In genomic region chr17:71474128-71474527, GRCm38 (mm10) we compare ENCODE assay signal across 8 mouse cellular contexts. TPM values are rescaled to one million over a fixed set of nuclear protein-coding genes. Genes with fewer than 3 reads are reported as not detected.
DNase-seq lines count a peak whose midpoint lies in the region; ATAC-seq lines count a peak whose summit lies in the region.

No protein-coding gene starts in this region.

- no peak for ATAC-seq in lung, embryonic 15.5 days (ENCODE audit: borderline replicate concordance, extremely low read depth, low FRiP score, low TSS enrichment)
- no peak for ATAC-seq in hindbrain, embryonic 12.5 days (ENCODE audit: low FRiP score)
- no peak for ATAC-seq in midbrain, embryonic 16.5 days

- peak overlapping the region; percentile 71 for H3K4me2 ChIP-seq in lung, embryonic 15.5 days
- peak overlapping the region; percentile 90 for H3K4me2 ChIP-seq in hindbrain, embryonic 12.5 days (replicated peaks)
- H3K4me2 ChIP-seq in midbrain, embryonic 16.5 days (ENCODE audit: low read length): peak overlapping the region; percentile 97

- peak overlapping the region; percentile 77 for H3K4me3 ChIP-seq in lung, embryonic 15.5 days
- H3K4me3 ChIP-seq in hindbrain, embryonic 12.5 days: peak overlapping the region; percentile 62
- H3K4me3 ChIP-seq in midbrain, embryonic 16.5 days (ENCODE audit: low read depth, low read length): peak overlapping the region; percentile 78

- no peaks in the 10 kb centered on the region for H3K27me3 ChIP-seq in lung, embryonic 15.5 days
- H3K27me3 ChIP-seq in hindbrain, embryonic 12.5 days: no peaks in the 10 kb centered on the region
- no peaks in the 10 kb centered on the region for H3K27me3 ChIP-seq in midbrain, embryonic 16.5 days (ENCODE audit: control insufficient read depth, insufficient read depth, low read depth, low read length)

- peak overlapping the region; percentile 98; the same call in 1 of the 2 replicates for H3K27ac ChIP-seq in lung, embryonic 15.5 days
- H3K27ac ChIP-seq in hindbrain, embryonic 12.5 days: no peak overlapping the region
- H3K27ac ChIP-seq in midbrain, embryonic 16.5 days (ENCODE audit: low read length): no peak overlapping the region

- H3K9me3 ChIP-seq in lung, embryonic 15.5 days: no peaks in the 10 kb centered on the region
- H3K9me3 ChIP-seq in hindbrain, embryonic 12.5 days (replicated peaks): no peaks in the 10 kb centered on the region
- H3K9me3 ChIP-seq in midbrain, embryonic 16.5 days (replicated peaks; ENCODE audit: control insufficient read depth, low read length, poor library complexity, severe bottlenecking): no peaks in the 10 kb centered on the region

- H3K9ac ChIP-seq in lung, embryonic 15.5 days: peak overlapping the region; percentile 86
- peak overlapping the region; percentile 91 for H3K9ac ChIP-seq in hindbrain, embryonic 12.5 days
- peak overlapping the region; percentile 87 for H3K9ac ChIP-seq in midbrain, embryonic 16.5 days (ENCODE audit: low read depth, low read length)

- H3K36me3 ChIP-seq in lung, embryonic 15.5 days: no peaks in the 10 kb centered on the region
- no peaks in the 10 kb centered on the region for H3K36me3 ChIP-seq in hindbrain, embryonic 12.5 days
- H3K36me3 ChIP-seq in midbrain, embryonic 16.5 days (ENCODE audit: control insufficient read depth, insufficient read depth, low read length): no peaks in the 10 kb centered on the region

- 10% methylated on average over 8 of the region's 8 CpGs for WGBS in lung, embryonic 15.5 days
- WGBS in hindbrain, embryonic 12.5 days: 11% methylated on average over 8 of the region's 8 CpGs
- 14% methylated on average over 8 of the region's 8 CpGs for WGBS in midbrain, embryonic 16.5 days

- H3K4me1 ChIP-seq in lung, embryonic 15.5 days: peaks cover 8% of the 10 kb centered on the region; the same call in 1 of the 2 replicates
- peaks cover 13% of the 10 kb centered on the region for H3K4me1 ChIP-seq in hindbrain, embryonic 12.5 days
- peaks cover 18% of the 10 kb centered on the region for H3K4me1 ChIP-seq in midbrain, embryonic 16.5 days (ENCODE audit: control insufficient read depth, insufficient read depth, low read length)

- no peak for DNase-seq in lung, postnatal 36 days
- peak; percentile 15 for DNase-seq in c-Kit-negative CD71-positive TER-119-positive erythroid progenitor cells, embryonic 14.5 days (ENCODE audit: low read depth, low spot score)
- no peak for DNase-seq in urinary bladder, postnatal 25 days (ENCODE audit: low spot score)
- no peak for DNase-seq in layer of hippocampus, postnatal 36 days
- DNase-seq in urinary bladder, adult 18-20 months (ENCODE audit: low spot score in 2 of 2): no peak

RNA-seq across cellular contexts. Expression of gene Smchd1, which starts 1.0 kb away (rescaled TPM):
- polyA plus RNA-seq in lung, embryonic 15.5 days (2015; fragmentation: Nextera tagmentation; extraction: Ambion mirVana): 62.4 and 68.3 TPM in 2 replicates
- 59.2 and 65.3 TPM in 2 replicates for polyA plus RNA-seq in hindbrain, embryonic 12.5 days (2016; fragmentation: Nextera tagmentation; extraction: Ambion mirVana)
- polyA plus RNA-seq in midbrain, embryonic 16.5 days (2015; fragmentation: Nextera tagmentation; extraction: Ambion mirVana): 41.5 and 43.1 TPM in 2 replicates
- total RNA-seq in layer of hippocampus, postnatal 36 days (2021): 10 to 100 TPM; 32.0 to 39.4 TPM

RNA-seq across cellular contexts. Expression of gene Gm4707, which starts 14.4 kb away (rescaled TPM):
- polyA plus RNA-seq in lung, embryonic 15.5 days (2015; fragmentation: Nextera tagmentation; extraction: Ambion mirVana): 2.9 and 3.9 TPM in 2 replicates
- 2.8 and 3.4 TPM in 2 replicates for polyA plus RNA-seq in hindbrain, embryonic 12.5 days (2016; fragmentation: Nextera tagmentation; extraction: Ambion mirVana)
- 2.5 and 3.7 TPM in 2 replicates for polyA plus RNA-seq in midbrain, embryonic 16.5 days (2015; fragmentation: Nextera tagmentation; extraction: Ambion mirVana)
- 1 to 10 TPM; 2.6 to 4.1 TPM for total RNA-seq in layer of hippocampus, postnatal 36 days (2021)

RNA-seq across cellular contexts. Expression of gene Ndc80, which starts 52.5 kb away (rescaled TPM):
- 57.4 and 59.4 TPM in 2 replicates for polyA plus RNA-seq in lung, embryonic 15.5 days (2015; fragmentation: Nextera tagmentation; extraction: Ambion mirVana)
- 32.2 and 33.3 TPM in 2 replicates for polyA plus RNA-seq in hindbrain, embryonic 12.5 days (2016; fragmentation: Nextera tagmentation; extraction: Ambion mirVana)
- 4.4 and 5.6 TPM in 2 replicates for polyA plus RNA-seq in midbrain, embryonic 16.5 days (2015; fragmentation: Nextera tagmentation; extraction: Ambion mirVana)
- under 1 TPM; 0.53 to 0.55 TPM for total RNA-seq in layer of hippocampus, postnatal 36 days (2021)
